Mouse (Mus musculus): ENCODE results near the gene Tiparp.

The Tiparp gene

GRCm38 (mm10) chr3:65529471-65530215, 1.4 kb downstream of the Tiparp start:
- peak; percentile 97 for DNase-seq

GRCm38 (mm10) chr3:65533014-65533413, 4.8 kb downstream of the Tiparp start:
- DNase-seq: no peak

GRCm38 (mm10) chr3:65533598-65533997, 5.4 kb downstream of the Tiparp start:
- DNase-seq: peak; percentile 89

GRCm38 (mm10) chr3:65534488-65534887, 6.3 kb downstream of the Tiparp start:
- DNase-seq: no peak

GRCm38 (mm10) chr3:65535087-65535761, 7.0 kb downstream of the Tiparp start:
- DNase-seq: no peak

- DNase-seq: no peak
These were observed 9.1 kb downstream of the Tiparp start for GRCm38 (mm10) chr3:65537288-65537687.

GRCm38 (mm10) chr3:65540906-65541551, 12.8 kb downstream of the Tiparp start:
- DNase-seq: no peak

- DNase-seq: no peak
These were observed 13.3 kb downstream of the Tiparp start for GRCm38 (mm10) chr3:65541552-65541935.

- DNase-seq: no peak
These were observed 21.6 kb downstream of the Tiparp start for GRCm38 (mm10) chr3:65549785-65550184.

GRCm38 (mm10) chr3:65551065-65551464, 22.9 kb downstream of the Tiparp start:
- no peak for DNase-seq

GRCm38 (mm10) chr3:65554633-65555032, 26.4 kb downstream of the Tiparp start:
- no peak for DNase-seq

GRCm38 (mm10) chr3:65558679-65559078, 30.5 kb downstream of the Tiparp start:
- no peak for DNase-seq

- no peak for DNase-seq
These were observed 34.0 kb downstream of the Tiparp start for GRCm38 (mm10) chr3:65562212-65562611.

GRCm38 (mm10) chr3:65562694-65563093, 34.5 kb downstream of the Tiparp start:
- DNase-seq: no peak

- no peak for DNase-seq
These were observed 35.9 kb downstream of the Tiparp start for GRCm38 (mm10) chr3:65563926-65564624.

GRCm38 (mm10) chr3:65565632-65566300, 37.6 kb downstream of the Tiparp start:
- no peak for DNase-seq

GRCm38 (mm10) chr3:65569941-65570340, 41.7 kb downstream of the Tiparp start:
- DNase-seq: peak; percentile 90

GRCm38 (mm10) chr3:65573516-65573915, 45.3 kb downstream of the Tiparp start:
- DNase-seq: no peak

- no peak for DNase-seq
These were observed 49.4 kb downstream of the Tiparp start for GRCm38 (mm10) chr3:65577602-65578001.

- DNase-seq: peak; percentile 41
These were observed 51.2 kb downstream of the Tiparp start for GRCm38 (mm10) chr3:65579260-65579921.

GRCm38 (mm10) chr3:65581596-65581995, 53.4 kb downstream of the Tiparp start:
- DNase-seq: peak; percentile 78

- peak; percentile 44 for DNase-seq
These were observed 56.1 kb downstream of the Tiparp start for GRCm38 (mm10) chr3:65584329-65584728.

All from heart, adult 11 months (tissue).